Mouse (Mus musculus) liver, adult 2 months (tissue): ENCODE measurements at regions not wholly inside any gene's neighbourhood (a gene's known extent, or its start where the extent isn't known, plus 50 kb on each side); places are given as distances from the start of the nearest gene placed in this dataset.
"Not testable (repeated sequence)": the region's sequence is repeated elsewhere in the genome, so short reads cannot be mapped to it uniquely, and the experiment has no call there.

ENCODE experiments used
- DNase-seq: peaks from one replicate; pipeline ENCODE4 v3.0.0-alpha.2; 2011; ENCODE audit warnings: low read depth, low spot score; ENCODE audit errors: extremely low read depth
- H3K27ac ChIP-seq: fragments of 200-500 bp; replicated peaks from 2 replicates; pipeline ENCODE4 v1.5.1; 2012; ENCODE audit warnings: low read depth, mild to moderate bottlenecking, control low read depth, inconsistent platforms, low read length; ENCODE audit not compliant: insufficient read depth
- H3K27me3 ChIP-seq: fragments of 200-500 bp; 2 replicates; pipeline ENCODE4 v1.6.1; 2012; ENCODE audit warnings: mild to moderate bottlenecking, moderate library complexity, low read length, inconsistent platforms; ENCODE audit not compliant: control insufficient read depth, insufficient read depth
- H3K36me3 ChIP-seq: fragments of 200-500 bp; 2 replicates; pipeline ENCODE4 v1.6.1; 2012; ENCODE audit warnings: low read length, inconsistent platforms; ENCODE audit not compliant: control insufficient read depth, insufficient read depth
- H3K4me1 ChIP-seq: fragments of 200-500 bp; 2 replicates; pipeline ENCODE4 v1.6.1; 2011; ENCODE audit warnings: low read length; ENCODE audit not compliant: control insufficient read depth, insufficient read depth
- H3K4me3 ChIP-seq: fragments of 200-500 bp; 2 replicates; pipeline ENCODE4 v1.5.1; 2011; ENCODE audit warnings: low read depth, mild to moderate bottlenecking, control low read depth, low read length, moderate library complexity; ENCODE audit not compliant: insufficient read depth
- H3K79me2 ChIP-seq: fragments of 200-500 bp; 2 replicates; pipeline ENCODE4 v1.6.1; 2012; ENCODE audit warnings: inconsistent platforms, mild to moderate bottlenecking, low read length, moderate library complexity; ENCODE audit not compliant: control insufficient read depth, insufficient read depth
- H3K9ac ChIP-seq: fragments of 200-500 bp; 2 replicates; pipeline ENCODE4 v1.6.1; 2012; ENCODE audit warnings: low read depth, mild to moderate bottlenecking, control low read depth, inconsistent platforms, low read length
- CTCF ChIP-seq: fragments of 200-500 bp; IDR thresholded peaks from 2 replicates; pipeline ENCODE4 v1.5.1; 2011; ENCODE audit warnings: low read depth, low read length, control low read depth
- POLR2A ChIP-seq: fragments of 200-500 bp; IDR thresholded peaks from 2 replicates; pipeline ENCODE4 v1.6.1; 2011; ENCODE audit warnings: low read length, control low read depth; ENCODE audit not compliant: insufficient read depth; ENCODE audit errors: extremely low read depth
- WGBS: fragments of 180-500 bp; shearing (Covaris S2); methylation state at CpG from one replicate; pipeline ENCODE4 v1.1.7; 2018; 5-methylcytosine and 5-hydroxymethylcytosine counted together

DNA sequence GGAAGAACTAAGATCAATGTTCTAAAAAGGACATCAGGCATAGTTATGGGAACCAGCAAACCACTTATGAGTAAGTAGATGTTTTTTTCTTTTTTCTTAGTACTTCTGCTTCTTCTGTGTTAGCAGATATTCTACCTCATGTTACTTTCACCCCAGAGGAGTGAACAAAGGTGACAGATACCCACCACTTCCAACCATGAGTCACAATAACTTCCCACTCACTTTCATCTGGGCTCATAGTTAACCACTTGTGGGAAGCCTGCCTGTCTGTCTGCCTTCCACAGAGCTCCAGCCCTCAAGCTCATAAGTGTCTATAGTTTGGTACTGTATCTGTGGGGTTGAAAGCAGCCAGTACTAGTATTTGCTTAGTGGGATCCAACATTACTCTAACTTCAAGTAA, 485.7 kb upstream of the Acvr2a start:
- no peaks in the 10 kb centered on the region for H3K79me2 ChIP-seq
- H3K4me1 ChIP-seq = no peaks in the 10 kb centered on the region; the same call in 1 of the 2 replicates
- DNase-seq = no peak
- no peak overlapping the region for H3K9ac ChIP-seq
- no peaks in the 10 kb centered on the region for H3K36me3 ChIP-seq
- H3K27me3 ChIP-seq = no peaks in the 10 kb centered on the region
- H3K27ac ChIP-seq = no peak overlapping the region
- TF ChIP-seq POLR2A (no peak), CTCF (no peak)
- H3K4me3 ChIP-seq = no peak overlapping the region

GRCm38 (mm10) chr2:48332783-48333182, 481.1 kb upstream of the Acvr2a start:
- 42% methylated on average over 10 of the region's 10 CpGs for WGBS
- Histone ChIP-seq H3K36me3 (no peaks in the 10 kb centered on the region), H3K4me3 (peak overlapping the region; percentile 58), H3K27me3 (no peaks in the 10 kb centered on the region), H3K27ac (no peak overlapping the region; the same call in 1 of the 2 replicates), H3K9ac (peak overlapping the region; percentile 4; the same call in 1 of the 2 replicates), H3K4me1 (no peaks in the 10 kb centered on the region; the same call in 1 of the 2 replicates), H3K79me2 (no peaks in the 10 kb centered on the region)
- DNase-seq = peak; percentile 55
- TF ChIP-seq CTCF = no peak
- TF ChIP-seq POLR2A = no peak

- Histone ChIP-seq H3K27ac (no peak overlapping the region), H3K36me3 (no peaks in the 10 kb centered on the region), H3K4me3 (no peak overlapping the region), H3K4me1 (no peaks in the 10 kb centered on the region), H3K27me3 (no peaks in the 10 kb centered on the region; the same call in 1 of the 2 replicates), H3K79me2 (no peaks in the 10 kb centered on the region), H3K9ac (no peak overlapping the region)
- WGBS = 91% methylated on average over 4 of the region's 4 CpGs
- no peak for TF ChIP-seq POLR2A
- no peak for TF ChIP-seq CTCF
- DNase-seq = no peak
Observed at GRCm38 (mm10) chr2:48348021-48348420, 465.9 kb upstream of the Acvr2a start.

GRCm38 (mm10) chr2:48349794-48350193, 464.1 kb upstream of the Acvr2a start:
- DNase-seq = no peak
- Histone ChIP-seq H3K36me3 (no peaks in the 10 kb centered on the region), H3K27me3 (no peaks in the 10 kb centered on the region; the same call in 1 of the 2 replicates), H3K27ac (no peak overlapping the region), H3K4me1 (no peaks in the 10 kb centered on the region), H3K4me3 (no peak overlapping the region), H3K79me2 (no peaks in the 10 kb centered on the region), H3K9ac (no peak overlapping the region)
- WGBS = 87% methylated on average over 3 of the region's 3 CpGs
- TF ChIP-seq POLR2A (no peak), CTCF (no peak)

DNA sequence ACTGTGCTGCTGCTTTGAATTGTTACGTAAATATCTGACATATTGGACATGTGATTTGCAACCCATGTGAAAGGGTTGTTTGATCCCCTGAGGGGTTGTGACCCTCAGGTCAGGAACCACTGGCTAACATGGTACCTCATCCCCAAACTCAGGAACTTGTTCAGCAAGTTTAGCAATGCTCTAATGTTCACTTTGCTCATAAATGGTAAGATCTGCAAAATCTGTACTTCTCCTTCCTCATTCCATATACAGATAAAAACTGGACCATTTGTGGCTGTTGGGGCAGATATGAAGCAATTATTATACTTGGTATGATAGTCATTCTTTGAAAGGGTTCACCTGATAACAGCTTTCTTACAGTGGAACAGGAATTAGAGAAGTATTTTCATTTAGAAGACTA, 463.7 kb upstream of the Acvr2a start:
- DNase-seq = no peak
- Histone ChIP-seq H3K9ac (no peak overlapping the region), H3K27ac (no peak overlapping the region), H3K79me2 (no peaks in the 10 kb centered on the region), H3K36me3 (no peaks in the 10 kb centered on the region), H3K4me3 (no peak overlapping the region), H3K27me3 (no peaks in the 10 kb centered on the region; the same call in 1 of the 2 replicates), H3K4me1 (no peaks in the 10 kb centered on the region)
- 91% methylated on average over 1 of the region's 1 CpGs for WGBS
- TF ChIP-seq POLR2A (no peak), CTCF (no peak)

DNA sequence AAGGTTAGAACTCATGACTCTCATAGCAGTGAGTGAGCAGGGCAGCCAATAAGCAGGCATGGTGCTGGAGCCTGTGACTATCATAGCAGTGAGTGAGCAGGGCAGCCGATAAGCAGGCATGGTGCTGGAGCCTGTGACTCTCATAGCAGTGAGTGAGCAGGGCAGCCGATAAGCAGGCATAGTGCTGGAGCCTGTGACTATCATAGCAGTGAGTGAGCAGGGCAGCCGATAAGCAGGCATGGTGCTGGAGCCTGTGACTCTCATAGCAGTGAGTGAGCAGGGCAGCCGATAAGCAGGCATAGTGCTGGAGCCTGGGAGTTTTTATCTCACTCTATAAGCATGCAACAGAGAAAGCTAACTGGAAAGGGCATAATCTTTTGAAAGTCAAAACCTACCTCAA, 442.3 kb upstream of the Acvr2a start:
- H3K27me3 ChIP-seq, H3K9ac ChIP-seq: not testable (repeated sequence)
- 92% methylated on average over 4 of the region's 4 CpGs for WGBS

More for the DNA sequence above, 442.3 kb upstream of the Acvr2a start:
- not testable (repeated sequence) for H3K4me3 ChIP-seq, H3K4me1 ChIP-seq, H3K79me2 ChIP-seq, H3K27ac ChIP-seq, H3K36me3 ChIP-seq, DNase-seq
